Mouse (Mus musculus): ENCODE measurements around the gene Ulk4.

GRCm38 (mm10) chr9:121080834-121081233 lies 196.2 kb downstream of the Ulk4 start:
- TF ChIP-seq CTCF (IDR thresholded peaks at IDR 0.05; ENCODE audit: low read depth) (no peak), EP300 (IDR thresholded peaks at IDR 0.05; ENCODE audit: low read depth) (no peak)
